Mouse (Mus musculus) CH12.LX (cell line): ENCODE measurements around the gene Kdm6a. TPM values are rescaled to one million over a fixed set of nuclear protein-coding genes. Genes with fewer than 3 reads are reported as not detected.

ENCODE experiments used
- DNase-seq: peaks from one replicate; pipeline ENCODE4 v3.0.0-alpha.2; 2013; ENCODE audit errors: extremely low read depth
- H3K27ac ChIP-seq: 2 replicates; pipeline ENCODE4 v1.5.1; 2012; ENCODE audit warnings: low read depth, mild to moderate bottlenecking, control low read depth, moderate library complexity; ENCODE audit not compliant: insufficient read depth
- H3K27me3 ChIP-seq: replicated peaks from 2 replicates; pipeline ENCODE3; 2012; ENCODE audit warnings: inconsistent platforms
- H3K36me3 ChIP-seq, 2 experiments: replicated peaks in 1 of 2; 2 replicates each; pipeline versions ENCODE3 to v1.6.1; 2012; ENCODE audit warnings: inconsistent platforms in 1 of 2, low read length in 1 of 2, mild to moderate bottlenecking in 1 of 2, mixed read lengths in 1 of 2, moderate library complexity in 1 of 2; ENCODE audit not compliant: control insufficient read depth in 1 of 2, insufficient read depth in 1 of 2
- H3K4me1 ChIP-seq, 2 experiments: 2 replicates each; pipeline ENCODE4 v1.6.1; 2012; ENCODE audit warnings: inconsistent platforms in 1 of 2, moderate library complexity in 1 of 2; ENCODE audit not compliant: insufficient read depth in 2 of 2, control insufficient read depth in 1 of 2
- H3K4me2 ChIP-seq: 2 replicates; pipeline ENCODE4 v1.6.1; 2012; ENCODE audit warnings: low read depth, mild to moderate bottlenecking, control low read depth; ENCODE audit not compliant: poor library complexity, insufficient read depth, severe bottlenecking
- H3K4me3 ChIP-seq, 3 experiments: fragments of 150-350 bp in 1 of 3; sonication (generic) in 1 of 3; replicated peaks in 1 of 3; 2 replicates each; pipeline versions ENCODE3 to v1.5.1; 2011 to 2012; ENCODE audit warnings: low read depth in 2 of 3, low read length in 2 of 3, mild to moderate bottlenecking in 2 of 3, moderate library complexity in 2 of 3, control low read depth in 1 of 3, improper control_type of control experiment in 1 of 3, inconsistent platforms in 1 of 3, mixed read lengths in 1 of 3; ENCODE audit not compliant: poor library complexity in 1 of 3
- H3K79me2 ChIP-seq: replicated peaks from 2 replicates; pipeline ENCODE4 v1.6.1; 2012; ENCODE audit warnings: mild to moderate bottlenecking, moderate library complexity; ENCODE audit not compliant: control insufficient read depth, poor library complexity, insufficient read depth, severe bottlenecking; ENCODE audit errors: extremely low read depth
- H3K9ac ChIP-seq: 2 replicates; pipeline ENCODE4 v1.6.1; 2012; ENCODE audit warnings: low read depth, mild to moderate bottlenecking, control low read depth, moderate library complexity; ENCODE audit not compliant: insufficient read depth
- H3K9me3 ChIP-seq: replicated peaks from 2 replicates; pipeline ENCODE3; 2012; ENCODE audit warnings: low read length, inconsistent platforms, mixed read lengths
- BHLHE40 ChIP-seq: IDR thresholded peaks from 2 replicates; pipeline ENCODE4 v1.6.1; 2011; ENCODE audit warnings: mild to moderate bottlenecking, low read depth, low read length, improper control_type of control experiment
- CHD1 ChIP-seq: IDR thresholded peaks from 2 replicates; pipeline ENCODE4 v1.6.1; 2012; ENCODE audit warnings: low read depth, low read length, improper control_type of control experiment, inconsistent platforms
- CTCF ChIP-seq, 2 experiments: IDR thresholded peaks in 1 of 2; conservative IDR thresholded peaks in 1 of 2; 2 replicates each; pipeline ENCODE4 v1.5.1; 2011 to 2012; ENCODE audit warnings: low read depth in 2 of 2, low read length in 2 of 2, improper control_type of control experiment in 1 of 2, inconsistent platforms in 1 of 2, mild to moderate bottlenecking in 1 of 2, moderate library complexity in 1 of 2
- E2F4 ChIP-seq: IDR thresholded peaks from 2 replicates; pipeline ENCODE4 v1.6.1; 2011; ENCODE audit warnings: low read depth, low read length, improper control_type of control experiment; ENCODE audit not compliant: insufficient replicate concordance
- ETS1 ChIP-seq: conservative IDR thresholded peaks from 2 replicates; pipeline ENCODE4 v1.6.1; 2012; ENCODE audit warnings: low read depth, mild to moderate bottlenecking, inconsistent platforms, low read length, improper control_type of control experiment, moderate library complexity
- GABPA ChIP-seq: IDR thresholded peaks from 2 replicates; pipeline ENCODE4 v1.6.1; 2012; ENCODE audit warnings: low read depth, low read length, improper control_type of control experiment, inconsistent platforms; ENCODE audit not compliant: insufficient replicate concordance
- JUND ChIP-seq: conservative IDR thresholded peaks from 2 replicates; pipeline ENCODE4 v1.6.1; 2011; ENCODE audit warnings: low read depth, low read length, improper control_type of control experiment
- MAFK ChIP-seq: IDR thresholded peaks from 2 replicates; pipeline ENCODE4 v1.6.1; 2011; ENCODE audit warnings: low read length, improper control_type of control experiment; ENCODE audit not compliant: insufficient replicate concordance
- MAX ChIP-seq: IDR thresholded peaks from 2 replicates; pipeline ENCODE4 v1.6.1; 2011; ENCODE audit warnings: low read length, improper control_type of control experiment
- MEF2A ChIP-seq: IDR thresholded peaks from 2 replicates; pipeline ENCODE4 v1.6.1; 2014; ENCODE audit warnings: low read depth, mild to moderate bottlenecking, inconsistent platforms, low read length, improper control_type of control experiment, borderline replicate concordance
- MXI1 ChIP-seq: IDR thresholded peaks from 2 replicates; pipeline ENCODE4 v1.6.1; 2011; ENCODE audit warnings: mild to moderate bottlenecking, low read depth, low read length, improper control_type of control experiment
- MYC ChIP-seq: IDR thresholded peaks from 2 replicates; pipeline ENCODE4 v1.6.1; 2011; ENCODE audit warnings: low read depth, mild to moderate bottlenecking, improper control_type of control experiment, low read length
- NELFE ChIP-seq: IDR thresholded peaks from 2 replicates; pipeline ENCODE4 v1.6.1; 2011; ENCODE audit warnings: low read depth, low read length, improper control_type of control experiment
- NRF1 ChIP-seq: IDR thresholded peaks from 2 replicates; pipeline ENCODE4 v1.6.1; 2014; ENCODE audit warnings: low read depth, mild to moderate bottlenecking, inconsistent platforms, low read length, improper control_type of control experiment, moderate library complexity
- POLR2A ChIP-seq: IDR thresholded peaks from 2 replicates; pipeline ENCODE4 v1.6.1; 2011; ENCODE audit warnings: low read depth, mild to moderate bottlenecking, improper control_type of control experiment, low read length
- RCOR1 ChIP-seq: conservative IDR thresholded peaks from 2 replicates; pipeline ENCODE4 v1.6.1; 2012; ENCODE audit warnings: low read depth, mild to moderate bottlenecking, inconsistent platforms, low read length, improper control_type of control experiment
- SIN3A ChIP-seq: IDR thresholded peaks from 2 replicates; pipeline ENCODE4 v1.6.1; 2012; ENCODE audit warnings: low read length, improper control_type of control experiment, inconsistent platforms
- SMC3 ChIP-seq: IDR thresholded peaks from 2 replicates; pipeline ENCODE4 v1.6.1; 2011; ENCODE audit warnings: low read depth, low read length, improper control_type of control experiment
- TBP ChIP-seq: conservative IDR thresholded peaks from 2 replicates; pipeline ENCODE4 v1.6.1; 2011; ENCODE audit warnings: low read depth, low read length, improper control_type of control experiment
- TCF12 ChIP-seq: IDR thresholded peaks from 2 replicates; pipeline ENCODE4 v1.6.1; 2014; ENCODE audit warnings: low read depth, mild to moderate bottlenecking, inconsistent platforms, low read length, improper control_type of control experiment
- UBTF ChIP-seq: IDR thresholded peaks from 2 replicates; pipeline ENCODE4 v1.6.1; 2012; ENCODE audit warnings: low read depth, mild to moderate bottlenecking, inconsistent platforms, low read length, improper control_type of control experiment, moderate library complexity
- USF2 ChIP-seq: conservative IDR thresholded peaks from 2 replicates; pipeline ENCODE4 v1.6.1; 2011; ENCODE audit warnings: low read depth, low read length, improper control_type of control experiment
- ZC3H11A ChIP-seq: IDR thresholded peaks from 2 replicates; pipeline ENCODE4 v1.6.1; 2012; ENCODE audit warnings: low read depth, mild to moderate bottlenecking, inconsistent platforms, low read length, improper control_type of control experiment
- ZKSCAN1 ChIP-seq: IDR thresholded peaks from 2 replicates; pipeline ENCODE4 v1.6.1; 2012; ENCODE audit warnings: low read depth, inconsistent platforms, low read length, improper control_type of control experiment, borderline replicate concordance
- dilution Hi-C: fragments of 300-500 bp; cut with MboI; formaldehyde crosslinking; loops from 2 replicates; pipeline ENCODE4 v1.14.3; 2020; ENCODE audit warnings: low sequenced_read_pairs; ENCODE audit not compliant: extremely low pct_unique_long_range_greater_than_20kb, extremely low pct_ligation_motif_present
- in situ Hi-C: fragments of 300-500 bp; cut with MboI; formaldehyde crosslinking; loops from 3 replicates; pipeline ENCODE4 v1.14.3; 2019; ENCODE audit warnings: low sequenced_read_pairs, low pct_ligation_motif_present, low pct_unique_long_range_greater_than_20kb, mixed read lengths
- polyA plus RNA-seq: library from polyadenylated mRNA; unstranded; fragments of >175 nt; gene quantifications from 2 replicates; pipeline ENCODE4 v1.2.1, GENCODE M21; 2012; ENCODE audit warnings: low read depth; ENCODE audit not compliant: insufficient read length
- total RNA-seq, 2 experiments: library from RNA; depleted of rRNA; stranded (reverse); fragments of 300-350 nt in 1 of 2; fragments of >200 nt in 1 of 2; gene quantifications; 2 replicates each; pipeline ENCODE4 v1.2.3; 2012 to 2014

Kdm6a gene
- total and polyA plus RNA-seq, 3 experiments, result 17.6 to 24.5 (median 21.0) TPM

- in situ Hi-C loops, result no loop called here
- H3K4me2 ChIP-seq, result no peak overlapping the region
- H3K27me3 ChIP-seq, result no peaks in the 10 kb centered on the region
- H3K9me3 ChIP-seq, result no peaks in the 10 kb centered on the region
- no peak overlapping the region for H3K4me3 ChIP-seq
- TF ChIP-seq USF2 (no peak), MXI1 (no peak), MAX (no peak), MEF2A (no peak), ETS1 (no peak), MYC (no peak), UBTF (no peak), NRF1 (no peak), RCOR1 (no peak), NELFE (no peak), GABPA (no peak), ZC3H11A (no peak), JUND (no peak)
- H3K4me1 ChIP-seq, result peaks cover 0 to 10% of the 10 kb centered on the region in 2 experiments; a peak in 1 of 4 replicates
- H3K27ac ChIP-seq, result no peak overlapping the region
- H3K79me2 ChIP-seq, result peaks cover 38% of the 10 kb centered on the region
- H3K36me3 ChIP-seq, result no peaks in the 10 kb centered on the region
- no peak for DNase-seq
- dilution Hi-C loops, result no loop called here
- no peak overlapping the region for H3K9ac ChIP-seq
These were observed 12.5 kb downstream of the Kdm6a start for GRCm38 (mm10) chrX:18174831-18175230.

- in situ Hi-C loops, result no loop called here
- Histone ChIP-seq H3K36me3 (no peaks in the 10 kb centered on the region), H3K4me2 (peak overlapping the region; percentile 50)
These were observed 15.4 kb downstream of the Kdm6a start for GRCm38 (mm10) chrX:18177803-18178202.

More at GRCm38 (mm10) chrX:18177803-18178202, 15.4 kb downstream of the Kdm6a start:
- no peak for DNase-seq
- no peak for TF ChIP-seq BHLHE40
- no peak for TF ChIP-seq POLR2A
- no peak for TF ChIP-seq CHD1
- no peak for TF ChIP-seq SIN3A
- no peak for TF ChIP-seq GABPA
- no peak for TF ChIP-seq TBP
- TF ChIP-seq TCF12, result no peak
- no peak for TF ChIP-seq ZKSCAN1
- TF ChIP-seq E2F4, result no peak
- no peak for TF ChIP-seq MEF2A
- TF ChIP-seq MAX, result no peak
- TF ChIP-seq NELFE, result no peak
- no peak for TF ChIP-seq JUND
- TF ChIP-seq MXI1, result no peak
- no peak for TF ChIP-seq CTCF (conservative IDR thresholded peaks at IDR 0.05 in 1 of 2, IDR thresholded peaks at IDR 0.05 in 1 of 2; ENCODE audit: low read depth in 2 of 2, low read length in 2 of 2)
- no peak for TF ChIP-seq MAFK
- TF ChIP-seq SMC3, result no peak
- H3K27ac ChIP-seq, result no peak overlapping the region
- no peaks in the 10 kb centered on the region for H3K27me3 ChIP-seq
- H3K4me1 ChIP-seq, result peaks cover 0 to 10% of the 10 kb centered on the region in 2 experiments; a peak in 1 of 4 replicates
- H3K9me3 ChIP-seq, result no peaks in the 10 kb centered on the region
- dilution Hi-C loops, result no loop called here
- no peak overlapping the region for H3K4me3 ChIP-seq
- H3K79me2 ChIP-seq, result peaks cover 33% of the 10 kb centered on the region
- H3K9ac ChIP-seq, result no peak overlapping the region
